Mouse (Mus musculus) lung, postnatal 14 days (tissue): ENCODE results near the gene Phf23.

ENCODE experiments used
- DNase-seq: peaks from one replicate; pipeline ENCODE4 v3.0.0; 2021

Gene Phf23

GRCm38 (mm10) chr11:69974907-69975306 is 20.7 kb upstream of the Phf23 start:
- no peak for DNase-seq

- DNase-seq: no peak
Observed at GRCm38 (mm10) chr11:69976271-69976670, 19.3 kb upstream of the Phf23 start.

- DNase-seq: no peak
Observed at GRCm38 (mm10) chr11:69979827-69980195, 15.8 kb upstream of the Phf23 start.

DNA sequence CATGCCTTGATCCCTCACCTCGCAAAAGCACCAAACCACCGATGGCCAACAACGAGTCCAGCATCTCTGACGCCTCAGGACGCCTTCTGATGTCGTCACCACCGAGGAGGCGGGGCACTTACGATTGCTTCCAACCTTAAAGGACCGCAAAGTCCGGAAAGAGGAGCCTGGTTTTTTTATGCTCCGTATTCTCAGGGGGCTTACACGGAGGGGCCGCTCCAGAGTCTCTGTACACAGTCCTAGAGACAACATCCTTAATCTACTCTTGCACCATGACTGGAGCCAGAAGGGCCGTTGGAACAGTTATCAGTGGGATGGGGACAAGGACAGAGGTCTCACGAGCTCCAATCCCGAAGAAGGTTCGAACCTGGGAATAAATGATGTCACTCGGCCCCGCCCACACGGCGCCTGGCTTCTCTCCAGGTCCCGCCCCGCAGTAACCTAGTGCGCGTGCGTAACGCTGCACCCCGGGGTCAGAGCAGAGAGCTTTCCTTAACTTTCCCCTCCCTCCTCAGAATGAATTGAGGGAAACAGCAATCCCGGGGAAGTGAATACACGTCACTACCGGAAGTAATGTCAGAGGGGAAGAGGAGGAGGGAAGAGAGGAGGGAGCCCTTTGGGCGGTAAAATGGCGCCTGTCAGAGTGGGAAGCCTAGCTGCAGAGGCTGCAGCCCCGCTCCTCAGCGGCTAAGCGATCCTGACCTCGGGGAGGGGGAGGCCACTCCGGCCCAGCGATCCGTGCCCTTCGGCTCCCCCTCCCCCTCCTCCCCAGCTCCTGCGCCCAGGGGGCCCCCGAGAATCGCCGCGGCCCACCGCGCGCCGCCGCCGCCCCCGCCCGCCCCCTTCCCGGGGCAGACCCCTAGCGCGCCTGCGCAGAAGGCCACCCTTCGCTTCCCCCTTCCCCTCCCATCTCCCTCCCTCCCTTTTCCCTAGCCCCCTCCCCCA is 15.1 kb upstream of the Phf23 start:
- peak; percentile 96 for DNase-seq

DNA sequence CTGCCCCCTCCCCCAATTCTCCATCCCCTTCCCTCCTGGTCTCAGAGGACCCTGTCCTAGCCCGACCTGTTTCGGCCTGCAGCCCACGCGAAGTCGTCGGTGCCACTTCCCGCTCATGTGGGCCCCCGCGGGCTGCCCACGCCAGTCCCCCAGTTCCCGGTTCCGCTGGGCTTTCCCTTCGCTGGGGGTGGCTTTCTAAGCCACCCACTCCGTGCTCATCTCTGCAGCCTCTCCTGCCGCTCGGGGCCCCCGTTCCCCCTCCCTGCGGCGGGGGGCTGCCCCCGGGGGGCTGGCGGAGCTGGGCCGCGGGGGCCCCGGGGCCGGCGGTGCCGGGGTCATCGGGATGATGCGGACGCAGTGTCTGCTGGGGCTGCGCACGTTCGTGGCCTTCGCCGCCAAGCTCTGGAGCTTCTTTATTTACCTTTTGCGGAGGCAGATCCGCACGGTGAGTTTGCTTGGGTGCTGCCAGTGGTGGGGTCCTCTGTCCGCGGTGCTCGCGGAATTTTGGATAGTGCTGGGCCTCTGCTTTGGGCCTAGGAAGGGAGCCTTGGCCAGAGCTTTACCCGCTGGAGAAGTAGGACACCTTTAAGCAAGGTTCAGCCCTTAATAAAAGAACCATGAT is 14.3 kb upstream of the Phf23 start, which contains the start of gene Ctdnep1:
TSS of gene Ctdnep1 (plus strand) at position 16 of the 622 bp plus-strand sequence.
- no peak for DNase-seq

DNA sequence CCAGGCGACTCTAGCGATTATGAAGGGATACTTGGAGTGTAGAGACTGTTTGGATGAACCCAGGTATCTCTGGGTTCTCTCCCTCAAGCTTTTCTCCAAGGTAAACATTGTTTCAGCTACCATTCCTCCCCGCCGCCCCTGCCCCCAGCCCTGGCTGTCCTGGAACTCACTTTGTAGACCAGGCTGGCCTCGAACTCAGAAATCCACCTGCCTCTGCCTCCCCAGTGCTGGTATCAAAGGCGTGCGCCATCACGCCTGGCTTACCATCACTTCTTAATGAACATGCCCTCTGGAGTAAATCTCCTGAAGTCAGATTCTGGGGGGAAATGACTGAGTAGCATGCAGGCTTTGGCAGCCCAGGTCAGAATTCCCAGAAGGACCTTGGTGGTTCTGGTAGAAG is 13.4 kb upstream of the Phf23 start, which contains the start of gene Elp5:
TSS of gene Elp5 (minus strand) at position 293 of the 400 bp plus-strand sequence.
- DNase-seq: no peak

GRCm38 (mm10) chr11:69982877-69983276 is 12.7 kb upstream of the Phf23 start:
- DNase-seq: no peak

GRCm38 (mm10) chr11:69983377-69983776 is 12.2 kb upstream of the Phf23 start:
- DNase-seq: no peak

DNA sequence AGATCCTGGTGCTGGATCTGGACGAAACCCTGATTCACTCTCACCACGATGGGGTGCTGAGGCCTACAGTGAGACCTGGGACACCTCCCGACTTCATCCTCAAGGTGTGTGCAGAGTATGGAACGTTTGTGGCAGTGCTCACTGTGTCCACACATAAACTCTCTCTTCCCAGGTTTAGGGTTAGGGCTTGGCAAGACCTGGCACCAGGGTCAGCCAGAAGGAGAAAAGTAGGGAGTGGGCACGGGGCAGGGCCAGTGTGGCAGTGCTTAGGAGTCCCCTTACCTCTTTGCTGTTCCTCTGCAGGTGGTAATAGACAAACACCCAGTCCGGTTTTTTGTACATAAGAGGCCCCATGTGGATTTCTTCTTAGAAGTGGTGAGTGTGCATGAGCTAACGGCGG is 11.1 kb upstream of the Phf23 start:
- no peak for DNase-seq

- DNase-seq: no peak
Observed at GRCm38 (mm10) chr11:69989949-69990348, 5.6 kb upstream of the Phf23 start.

GRCm38 (mm10) chr11:69990850-69991691 is 4.5 kb upstream of the Phf23 start, which contains the start of gene Gabarap:
Gabarap (plus strand) TSS chr11:69991143.
- DNase-seq: peak; percentile 98

DNA sequence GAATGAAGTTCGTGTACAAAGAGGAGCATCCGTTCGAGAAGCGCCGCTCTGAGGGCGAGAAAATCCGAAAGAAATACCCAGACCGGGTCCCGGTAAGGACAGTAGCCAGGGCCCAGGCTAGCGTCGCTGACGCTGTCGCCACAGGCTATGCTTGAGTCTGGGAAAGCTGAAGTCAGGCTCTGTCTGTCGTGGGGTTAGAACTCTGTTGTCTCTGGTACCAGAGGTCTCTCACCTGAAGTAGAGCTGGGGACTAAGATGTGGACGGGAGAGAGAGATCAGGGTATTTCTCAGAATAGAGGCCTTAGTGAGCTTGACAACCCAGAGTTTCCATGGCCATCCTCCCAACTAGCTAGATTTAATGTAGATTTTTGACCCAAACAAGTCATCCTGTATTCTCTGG is 3.9 kb upstream of the Phf23 start:
- no peak for DNase-seq

DNA sequence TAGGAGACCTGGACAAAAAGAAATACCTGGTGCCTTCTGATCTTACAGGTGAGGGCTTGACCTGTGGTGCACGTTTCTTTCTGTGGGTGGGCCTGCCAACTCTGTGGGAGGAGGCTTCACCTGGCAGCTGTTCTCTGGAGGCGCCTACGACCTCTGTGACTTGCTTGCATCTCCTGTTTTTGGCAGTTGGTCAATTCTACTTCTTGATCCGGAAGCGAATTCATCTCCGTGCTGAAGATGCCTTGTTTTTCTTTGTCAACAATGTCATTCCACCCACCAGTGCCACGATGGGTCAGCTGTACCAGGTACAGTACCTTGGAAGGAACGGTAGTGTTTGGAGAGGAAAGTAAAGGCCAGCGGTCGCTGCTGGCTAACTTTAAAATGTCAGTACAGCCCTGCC is 3.2 kb upstream of the Phf23 start:
- DNase-seq: no peak

DNA sequence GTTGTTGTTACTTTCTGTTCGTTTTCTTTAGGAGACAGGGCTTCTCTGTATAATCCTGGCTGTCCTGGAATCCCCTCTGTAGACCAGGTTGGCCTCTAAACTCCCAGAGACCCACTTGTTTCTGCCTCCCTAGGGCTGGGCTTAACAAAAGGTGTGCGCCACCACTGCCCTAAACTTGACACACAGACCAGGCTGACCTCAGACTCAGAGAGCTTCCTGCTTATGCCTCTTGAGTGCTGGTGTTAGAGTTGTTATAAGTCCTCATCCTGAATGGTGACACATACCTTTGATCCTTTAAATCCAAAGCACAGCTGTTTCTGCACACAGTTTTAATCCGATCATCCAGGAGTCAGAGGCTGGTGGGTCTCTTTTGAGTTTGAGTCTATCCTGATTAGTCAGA is 2.6 kb upstream of the Phf23 start:
- no peak for DNase-seq

DNA sequence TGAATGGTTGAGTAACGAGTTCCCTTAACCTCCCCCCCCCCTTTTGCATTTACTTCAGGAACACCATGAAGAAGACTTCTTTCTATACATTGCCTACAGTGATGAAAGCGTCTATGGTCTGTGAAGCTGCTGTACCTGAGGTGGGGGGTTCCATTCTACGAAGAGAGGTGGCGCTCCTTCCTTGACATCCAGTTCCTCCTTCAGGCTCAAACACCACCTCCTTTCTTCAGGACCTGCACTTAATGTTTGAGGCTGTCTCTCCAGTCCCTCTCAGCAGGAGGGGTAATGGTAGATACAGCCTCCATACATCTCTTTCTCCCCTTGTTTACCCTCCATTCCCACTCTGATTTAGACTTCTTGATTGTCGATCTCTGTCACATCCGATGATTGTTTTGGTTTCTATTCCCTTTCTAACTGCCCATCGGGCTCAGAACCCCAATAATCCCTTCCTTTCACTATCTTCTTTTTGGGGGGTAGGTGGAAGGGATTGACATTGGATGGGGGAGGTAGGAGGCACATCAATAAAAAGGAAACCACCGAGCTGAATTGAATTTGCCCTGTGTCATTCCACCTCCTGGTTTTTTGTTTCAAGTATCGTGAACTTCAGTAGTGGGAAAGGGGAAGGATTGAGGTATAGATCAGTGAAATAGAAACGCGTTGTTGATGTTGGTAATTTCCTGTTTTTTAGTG is 1.0 kb upstream of the Phf23 start:
- DNase-seq: no peak

- peak; percentile 66 for DNase-seq
Observed at GRCm38 (mm10) chr11:69996161-69997061, 834 bp downstream of the Phf23 start.

DNA sequence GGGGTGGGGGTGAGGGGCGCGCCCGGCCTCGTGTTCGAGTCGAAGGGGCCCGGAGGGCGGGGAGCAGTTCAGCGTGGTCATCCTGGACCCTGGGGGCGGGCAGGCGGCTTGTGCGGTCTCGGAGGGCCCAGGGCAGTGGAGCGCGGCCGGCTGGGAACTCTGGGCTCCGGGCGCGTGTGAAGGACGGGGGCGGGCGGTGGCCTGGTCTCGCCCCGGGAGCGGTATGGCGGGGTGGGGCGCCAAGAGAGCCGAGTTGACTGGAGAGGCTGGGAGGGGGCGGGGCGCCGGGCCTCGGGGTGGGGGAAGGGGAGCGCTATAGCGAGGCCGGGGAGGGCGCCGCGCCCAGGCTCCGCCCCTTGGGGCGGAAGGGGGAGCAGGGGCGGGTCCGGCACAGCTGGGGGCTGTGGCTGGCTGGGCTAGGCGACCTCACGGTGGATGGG is 1.5 kb downstream of the Phf23 start:
- DNase-seq: peak; percentile 93

DNA sequence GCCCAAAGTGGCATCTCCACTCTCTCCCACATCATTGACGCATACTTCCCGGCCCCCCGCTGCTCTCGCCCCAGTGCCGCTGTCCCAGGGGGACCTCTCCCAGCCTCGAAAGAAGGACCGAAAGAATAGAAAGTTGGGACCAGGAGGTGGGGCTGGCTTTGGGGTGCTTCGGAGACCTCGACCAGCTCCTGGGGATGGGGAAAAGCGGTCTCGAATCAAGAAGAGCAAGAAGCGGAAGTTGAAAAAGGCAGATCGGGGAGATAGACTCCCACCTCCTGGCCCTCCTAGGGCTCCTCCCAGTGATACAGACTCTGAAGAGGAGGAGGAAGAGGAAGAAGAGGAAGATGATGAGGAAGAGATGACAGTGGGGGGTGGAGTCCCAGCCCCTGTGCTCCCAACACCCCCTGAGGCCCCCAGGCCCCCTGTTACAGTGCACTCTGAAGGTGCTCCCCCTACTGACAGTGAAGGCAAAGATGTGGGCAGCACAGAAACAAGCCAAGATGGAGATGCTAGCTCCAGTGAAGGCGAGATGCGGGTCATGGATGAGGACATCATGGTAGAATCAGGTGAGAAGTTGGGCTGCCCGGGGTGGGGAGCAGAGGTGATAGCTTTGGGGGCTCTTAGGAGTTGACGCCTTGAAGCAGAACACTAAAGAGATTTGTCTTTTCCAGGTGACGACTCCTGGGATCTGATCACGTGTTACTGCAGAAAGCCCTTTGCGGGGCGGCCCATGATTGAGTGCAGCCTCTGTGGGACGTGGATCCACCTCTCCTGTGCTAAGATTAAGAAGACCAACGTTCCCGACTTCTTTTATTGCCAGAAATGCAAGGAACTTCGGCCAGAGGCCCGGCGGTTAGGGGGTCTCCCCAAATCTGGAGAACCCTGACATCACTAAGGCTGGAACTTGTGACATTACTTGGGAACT is 3.3 kb downstream of the Phf23 start:
- DNase-seq: no peak

GRCm38 (mm10) chr11:69999666-70000065 is 4.1 kb downstream of the Phf23 start:
- no peak for DNase-seq

DNA sequence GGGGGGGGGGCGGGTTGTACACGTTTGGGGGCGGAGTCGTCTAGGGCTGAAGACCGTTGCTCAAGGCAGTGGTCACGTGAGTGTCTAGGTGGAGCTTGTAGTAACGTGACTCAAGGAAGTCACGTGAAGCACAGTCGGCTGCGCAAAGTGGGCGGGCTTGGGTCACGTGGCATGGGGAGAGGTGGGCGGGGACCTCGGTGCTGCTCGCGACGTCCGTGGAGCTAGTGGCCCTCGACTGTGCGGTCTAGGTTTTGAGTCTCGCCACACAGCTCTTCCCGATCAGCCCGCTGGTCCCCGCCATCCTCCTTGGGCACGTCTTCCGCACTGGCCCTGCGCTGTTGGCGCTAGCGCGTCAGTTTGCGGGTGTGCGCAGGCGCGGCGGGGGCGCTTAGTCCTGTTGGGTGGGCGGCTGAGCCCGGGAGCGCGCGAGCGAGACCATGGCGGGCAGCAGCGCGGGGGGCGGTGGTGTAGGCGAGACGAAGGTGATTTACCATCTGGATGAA is 4.9 kb downstream of the Phf23 start, which contains the start of gene Dvl2:
TSS of gene Dvl2 (plus strand) at position 200 of the 503 bp plus-strand sequence.
- DNase-seq: peak; percentile 91
